Mouse (Mus musculus): ENCODE measurements around the gene Oosp2. TPM values are rescaled to one million over a fixed set of nuclear protein-coding genes. Genes with fewer than 3 reads are reported as not detected.
A peak's percentile ranks its signal among the peaks of the same experiment; 100 is the strongest.

Oosp2 gene
- total RNA-seq (2017), result not detected in 2 replicates

DNA sequence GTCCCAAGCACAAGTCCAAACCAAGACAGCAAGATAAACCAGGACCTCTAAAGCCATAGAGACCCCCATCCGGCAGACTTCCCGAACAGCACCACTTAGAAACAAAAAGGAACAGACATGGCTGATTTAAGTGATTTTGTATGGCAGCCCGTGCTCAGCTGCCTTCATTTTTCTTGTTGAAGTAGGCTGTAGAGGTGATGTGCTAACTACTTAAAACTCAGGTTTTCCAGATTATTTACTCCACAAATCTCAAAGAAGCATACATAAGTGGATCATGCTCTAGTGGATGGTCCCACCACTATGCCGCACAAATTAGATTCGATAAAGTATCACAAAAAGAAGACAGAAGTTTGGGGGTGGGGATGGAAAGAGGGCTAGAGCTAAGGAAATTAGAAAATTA lies at the start of gene Oosp2:
Gene Oosp2, minus strand, starts transcription at position 101 of the 400 bp plus-strand sequence.
- no peak for ATAC-seq (ENCODE audit: extremely low read depth, insufficient number of reproducible peaks, low FRiP score, poor library complexity, severe bottlenecking)

DNA sequence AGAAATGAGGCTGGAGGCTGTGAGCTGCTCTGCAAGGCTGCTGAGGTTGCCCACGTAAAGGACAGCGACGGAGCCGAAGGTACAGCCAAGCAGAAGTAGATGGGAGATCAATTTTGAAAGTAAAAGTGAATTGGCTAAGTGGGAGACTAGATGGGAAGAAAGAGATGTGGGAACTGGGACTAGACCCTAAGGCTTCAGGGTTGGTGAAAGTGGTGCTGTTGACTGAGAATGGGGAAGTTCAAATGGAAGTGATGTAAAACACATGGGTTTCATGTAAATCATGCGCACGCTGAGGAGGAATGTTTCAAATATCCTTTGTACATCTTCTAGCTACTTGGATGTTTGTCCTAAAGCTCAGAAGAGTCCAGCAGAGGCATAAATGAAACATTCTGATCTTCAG lies 38.0 kb upstream of the Oosp2 start:
- no peak for ATAC-seq (ENCODE audit: extremely low read depth, insufficient number of reproducible peaks, low FRiP score, poor library complexity, severe bottlenecking)

DNA sequence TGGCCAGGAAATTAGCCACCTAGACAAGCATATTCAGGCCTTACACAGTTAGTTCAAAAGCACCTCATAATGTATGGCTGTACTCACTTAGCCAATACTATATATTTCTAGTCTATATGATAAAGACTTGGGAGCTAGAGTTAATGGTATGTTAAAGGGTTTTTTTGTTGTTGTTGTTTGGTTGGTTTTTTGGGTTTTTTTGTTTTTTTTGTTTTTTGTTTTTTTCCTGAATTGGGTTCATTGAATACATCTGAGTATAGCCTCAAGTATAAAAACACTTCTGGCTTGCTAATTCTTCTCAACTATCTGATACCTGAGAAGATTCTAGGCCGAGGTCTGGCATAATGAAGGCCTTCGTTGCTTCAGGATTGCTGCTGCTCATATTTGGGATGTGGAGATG lies 36.4 kb upstream of the Oosp2 start, which contains the start of gene Oosp3:
Gene Oosp3, plus strand, starts transcription at position 301 of the 400 bp plus-strand sequence.
- ATAC-seq (ENCODE audit: extremely low read depth, insufficient number of reproducible peaks, low FRiP score, poor library complexity, severe bottlenecking), result no peak

DNA sequence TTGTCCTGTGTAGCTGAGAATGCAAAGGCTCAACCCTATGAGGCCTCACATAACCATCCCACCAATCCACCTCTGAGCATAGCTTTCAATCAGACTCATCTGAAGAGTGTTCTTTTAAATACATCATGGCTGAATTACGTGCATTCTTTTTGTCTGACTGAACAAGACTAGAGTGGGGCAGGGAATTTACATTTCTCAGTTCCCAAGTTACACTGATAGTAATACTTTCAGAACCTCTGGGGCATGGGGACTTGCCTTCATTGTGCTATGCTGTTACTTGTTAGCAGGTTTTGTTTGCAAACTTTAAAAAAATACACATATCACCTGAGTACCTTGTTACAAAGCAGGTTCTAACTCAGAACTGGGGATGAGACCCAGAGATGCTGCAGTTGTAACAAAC lies 31.1 kb upstream of the Oosp2 start:
- ATAC-seq (ENCODE audit: extremely low read depth, insufficient number of reproducible peaks, low FRiP score, poor library complexity, severe bottlenecking), result no peak

DNA sequence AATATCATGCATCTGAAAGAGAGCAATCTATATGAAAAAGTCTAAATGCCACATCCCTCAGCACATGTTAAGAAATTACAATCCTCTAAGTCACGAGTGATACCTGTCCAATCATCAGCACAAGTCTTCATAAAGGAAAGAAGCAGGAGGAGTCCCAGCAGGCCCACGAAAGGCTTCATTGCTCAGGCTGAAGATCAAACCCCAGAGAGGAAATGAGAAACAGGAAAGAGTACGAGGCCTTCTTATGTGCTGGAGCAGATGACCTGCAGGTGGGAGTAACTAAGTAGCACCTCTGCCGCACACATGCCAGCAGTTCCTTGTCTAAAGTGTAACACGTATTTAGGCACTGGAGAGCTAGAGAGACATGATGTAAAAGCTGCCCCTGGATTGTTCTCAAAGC lies 30.5 kb upstream of the Oosp2 start, which contains the start of gene Oosp1:
Gene Oosp1, minus strand, starts transcription at position 312 of the 400 bp plus-strand sequence.
- ATAC-seq (ENCODE audit: extremely low read depth, insufficient number of reproducible peaks, low FRiP score, poor library complexity, severe bottlenecking), result peak; percentile 48; the same call in 1 of the 2 replicates

DNA sequence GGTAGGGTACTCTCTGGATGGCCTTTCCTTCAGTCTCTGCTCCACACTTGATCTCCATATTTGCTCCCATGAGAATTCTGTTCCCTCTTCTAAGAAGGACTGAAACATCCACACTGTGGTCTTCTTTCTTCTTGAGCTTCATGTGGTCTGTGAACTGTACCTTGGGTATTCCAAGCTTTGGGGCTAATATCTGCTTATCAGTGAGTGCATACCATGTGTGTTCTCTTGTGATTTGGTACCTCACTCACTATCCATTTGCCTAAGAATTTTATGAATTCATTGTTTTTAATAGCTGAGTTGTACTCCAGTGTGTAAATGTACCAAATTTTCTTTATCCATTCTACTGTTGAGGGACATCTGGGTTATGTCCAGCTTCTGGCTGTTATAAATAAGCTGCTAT lies 1.2 kb upstream of the Oosp2 start:
- ATAC-seq (ENCODE audit: extremely low read depth, insufficient number of reproducible peaks, low FRiP score, poor library complexity, severe bottlenecking), result no peak

DNA sequence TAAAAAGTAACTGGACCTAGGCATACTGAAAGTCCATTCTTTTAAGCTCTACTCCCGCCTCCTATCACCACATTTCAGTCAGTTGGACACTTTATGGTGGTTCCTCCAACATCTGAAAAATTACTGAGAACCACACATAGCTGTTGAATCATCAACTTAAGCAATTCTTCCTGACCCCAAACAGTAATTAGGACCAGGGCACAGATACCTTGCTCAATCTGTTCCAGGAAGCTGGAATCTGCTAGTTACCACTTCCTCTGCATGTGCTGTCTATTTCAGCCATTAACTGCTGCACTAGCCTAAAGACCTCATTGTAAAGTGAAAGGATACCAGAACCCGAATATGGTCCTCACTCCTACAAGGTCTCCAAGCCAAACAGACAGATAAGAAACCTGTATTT lies 1.2 kb downstream of the Oosp2 start:
- ATAC-seq (ENCODE audit: extremely low read depth, insufficient number of reproducible peaks, low FRiP score, poor library complexity, severe bottlenecking), result no peak

DNA sequence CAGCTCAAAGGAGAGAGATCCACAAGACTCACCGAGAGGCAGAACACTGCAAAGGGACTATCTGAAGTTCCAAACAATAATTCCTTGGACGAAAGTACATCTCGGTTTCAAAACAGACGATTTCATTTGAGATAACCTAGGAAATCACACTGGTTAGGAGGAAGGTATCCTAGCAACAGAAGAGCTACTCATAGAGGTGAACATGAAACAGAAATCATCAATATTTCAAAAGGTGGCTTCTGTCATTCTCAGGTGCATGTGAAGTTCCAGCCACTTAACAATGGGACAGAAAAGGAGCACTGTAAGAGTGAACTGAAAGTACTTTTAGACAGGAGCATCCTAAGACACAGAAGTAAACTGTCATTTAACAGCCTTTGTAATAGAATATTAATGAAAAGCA lies 10.8 kb downstream of the Oosp2 start:
- ATAC-seq (ENCODE audit: extremely low read depth, insufficient number of reproducible peaks, low FRiP score, poor library complexity, severe bottlenecking), result no peak

DNA sequence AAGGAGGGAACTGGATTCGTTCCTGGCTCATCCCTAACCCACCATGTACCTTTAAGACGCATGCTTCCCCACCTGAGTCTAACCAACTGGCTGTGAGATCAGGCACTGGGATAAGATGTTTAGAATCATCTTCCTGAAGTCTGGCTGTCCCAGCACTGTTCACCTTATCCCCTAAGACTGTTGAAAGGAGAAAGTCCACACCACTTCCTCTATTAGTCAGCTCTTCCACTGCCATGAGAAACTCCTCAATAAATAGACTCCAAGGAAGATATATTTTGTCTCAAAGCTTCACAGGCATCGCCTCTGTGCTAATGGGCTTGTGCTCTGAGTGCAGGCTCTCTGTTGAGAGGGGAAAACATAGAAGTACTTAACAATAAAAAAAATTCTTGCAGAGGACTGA lies 14.2 kb downstream of the Oosp2 start:
- no peak for ATAC-seq (ENCODE audit: extremely low read depth, insufficient number of reproducible peaks, low FRiP score, poor library complexity, severe bottlenecking)

DNA sequence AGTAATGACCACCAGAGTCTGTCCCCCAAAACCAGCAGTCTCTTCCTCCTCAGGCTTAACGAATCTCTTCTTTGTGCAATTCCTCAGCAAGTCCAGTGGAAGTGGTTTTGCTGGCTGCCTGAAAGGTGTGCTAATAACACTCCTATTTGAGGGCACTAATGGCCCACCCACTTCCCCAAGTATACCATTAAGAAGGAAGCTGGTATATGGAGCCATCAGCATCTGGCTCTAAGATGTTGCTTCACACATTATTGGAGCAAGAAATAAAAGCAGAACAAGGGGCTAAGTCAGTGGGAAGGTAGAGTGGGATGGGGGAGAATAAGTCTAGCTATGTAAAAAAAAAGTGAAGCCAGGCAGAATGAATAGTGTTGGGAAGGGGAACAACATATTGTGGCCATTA lies 19.6 kb downstream of the Oosp2 start, which contains the start of gene Ms4a3:
Gene Ms4a3, minus strand, starts transcription at position 120 of the 400 bp plus-strand sequence.
- no peak for ATAC-seq (ENCODE audit: extremely low read depth, insufficient number of reproducible peaks, low FRiP score, poor library complexity, severe bottlenecking)

DNA sequence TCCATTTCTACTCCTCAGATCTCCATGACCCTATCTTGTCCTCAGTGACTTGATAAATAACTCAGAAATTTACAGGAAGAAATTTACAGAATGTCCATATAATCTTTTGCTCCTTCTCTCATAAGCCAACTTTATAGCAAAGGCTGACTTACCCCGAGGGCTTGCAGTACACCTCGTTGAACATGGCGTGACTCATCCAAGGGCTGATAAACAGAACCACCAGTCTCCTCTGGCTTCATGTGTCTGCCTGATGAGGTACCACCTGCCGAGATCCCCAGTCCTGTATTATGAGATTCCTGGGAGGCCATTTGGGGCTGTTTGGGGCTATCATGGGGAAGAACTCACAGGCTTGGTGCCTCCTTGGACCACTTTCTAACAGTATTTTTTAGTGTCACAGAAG lies 21.3 kb downstream of the Oosp2 start:
- no peak for ATAC-seq (ENCODE audit: extremely low read depth, insufficient number of reproducible peaks, low FRiP score, poor library complexity, severe bottlenecking)

DNA sequence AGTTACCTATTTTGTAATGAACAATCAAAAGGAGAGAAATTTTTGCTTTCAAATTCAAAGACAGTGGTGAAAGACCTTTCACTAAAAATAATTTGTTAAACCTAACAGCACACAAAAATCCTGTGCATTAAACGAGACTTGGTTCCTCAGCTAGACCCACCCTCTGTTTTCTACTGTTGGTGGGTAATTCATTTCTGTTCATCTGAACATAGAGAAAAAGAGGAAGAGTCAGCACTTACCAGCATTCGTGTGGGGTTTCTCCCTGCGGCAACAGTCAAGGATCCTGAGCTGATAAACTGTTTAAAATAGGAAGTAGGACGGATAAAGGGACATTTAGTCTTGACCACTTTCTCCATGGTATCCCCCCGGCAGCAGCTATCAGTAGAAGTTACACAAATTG lies 24.8 kb downstream of the Oosp2 start:
- no peak for ATAC-seq (ENCODE audit: extremely low read depth, insufficient number of reproducible peaks, low FRiP score, poor library complexity, severe bottlenecking)

DNA sequence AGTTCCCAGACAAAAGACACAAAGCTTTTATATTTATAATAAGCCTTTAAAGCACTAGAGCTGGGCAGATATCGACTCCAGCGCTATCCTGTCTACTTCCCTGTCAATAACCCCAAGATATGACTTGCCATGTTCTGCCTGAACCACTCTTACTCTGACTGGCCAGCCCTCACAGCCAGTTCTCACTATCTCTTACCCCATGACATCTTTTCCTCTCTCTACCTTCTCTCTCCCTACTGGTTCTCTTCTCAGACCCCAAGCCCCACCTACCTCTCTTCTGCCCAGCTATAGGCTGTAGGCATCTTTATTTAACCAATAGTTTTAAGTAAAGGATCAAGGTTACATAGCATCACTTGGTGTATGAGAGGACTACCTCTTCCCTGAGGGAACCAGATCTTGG lies 26.0 kb downstream of the Oosp2 start:
- no peak for ATAC-seq (ENCODE audit: extremely low read depth, insufficient number of reproducible peaks, low FRiP score, poor library complexity, severe bottlenecking)

DNA sequence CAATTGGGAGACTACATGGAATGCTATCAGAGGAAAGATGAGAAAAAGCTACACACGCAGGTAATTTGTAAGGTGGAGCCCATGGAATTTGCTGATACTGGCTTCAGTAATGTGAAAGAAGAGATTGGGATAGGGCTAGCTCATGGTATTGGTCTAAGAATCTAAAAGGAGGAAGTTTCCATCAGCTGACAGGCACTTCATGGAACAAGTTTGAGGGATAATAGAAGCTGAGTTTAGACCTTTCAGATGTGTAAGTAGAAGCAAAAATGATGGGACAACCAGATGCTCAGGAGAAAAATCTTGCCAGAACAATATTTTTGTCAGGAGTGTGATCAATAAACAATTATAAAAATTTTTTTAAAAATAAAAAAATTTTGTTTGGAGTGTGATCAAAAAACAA lies 26.6 kb downstream of the Oosp2 start:
- ATAC-seq (ENCODE audit: extremely low read depth, insufficient number of reproducible peaks, low FRiP score, poor library complexity, severe bottlenecking), result no peak

DNA sequence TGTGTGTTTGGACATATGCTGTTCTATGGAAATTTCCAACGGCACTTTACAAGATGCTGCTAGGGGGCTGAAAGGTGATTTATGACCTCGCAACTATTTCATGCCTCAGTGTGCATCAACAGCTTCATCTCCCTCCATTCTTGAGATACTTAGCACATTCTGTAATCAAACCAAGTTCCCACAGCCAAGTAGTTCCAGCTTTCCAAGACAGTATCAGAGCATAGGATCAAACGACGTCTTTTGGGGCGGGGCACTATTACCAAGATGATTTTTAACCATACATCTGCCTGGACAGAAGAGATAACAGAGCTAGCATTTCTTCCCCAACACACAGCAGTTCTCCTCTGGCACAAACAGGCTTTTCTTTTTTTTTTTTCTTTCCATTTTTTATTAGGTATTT lies 35.1 kb downstream of the Oosp2 start:
- no peak for ATAC-seq (ENCODE audit: extremely low read depth, insufficient number of reproducible peaks, low FRiP score, poor library complexity, severe bottlenecking)

DNA sequence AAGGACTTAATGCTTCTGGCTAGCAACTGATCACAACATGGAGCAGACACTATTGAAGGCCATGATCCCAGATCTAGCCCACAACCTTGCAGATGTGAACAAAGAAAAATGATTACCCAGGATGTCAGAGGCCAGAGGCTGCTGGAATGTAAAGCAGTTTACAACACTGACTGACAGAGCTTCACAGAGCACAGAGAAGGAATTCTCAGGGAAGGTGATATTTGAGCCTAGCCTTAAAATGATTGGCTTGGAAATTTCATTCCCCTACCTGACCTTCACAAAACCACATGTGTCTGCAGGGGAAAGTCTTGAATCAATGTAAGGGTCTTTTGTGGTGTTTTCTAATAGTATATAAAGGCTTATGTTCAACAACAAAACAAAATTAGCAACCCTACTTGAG lies 35.6 kb downstream of the Oosp2 start:
- ATAC-seq (ENCODE audit: extremely low read depth, insufficient number of reproducible peaks, low FRiP score, poor library complexity, severe bottlenecking), result no peak

DNA sequence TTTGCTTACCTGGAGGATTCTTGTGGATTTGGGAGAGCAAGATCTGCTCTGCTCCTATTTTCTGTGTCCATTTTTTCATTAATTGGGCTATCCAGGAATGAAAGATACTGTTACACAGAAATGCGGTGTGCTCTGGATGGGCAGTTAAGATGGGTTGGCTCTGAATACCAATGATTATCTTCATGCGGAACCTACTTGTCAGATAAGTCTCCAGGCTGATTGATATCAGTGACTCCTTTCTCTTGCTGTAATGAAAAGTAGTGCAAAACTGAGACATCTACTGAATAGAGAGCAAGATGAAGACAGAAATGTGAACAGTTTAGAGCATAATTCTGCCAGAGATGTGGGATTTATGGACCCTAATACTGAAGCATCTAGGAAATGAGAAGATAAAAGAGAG lies 36.8 kb downstream of the Oosp2 start, which contains the start of gene Ms4a2:
Gene Ms4a2, minus strand, starts transcription at position 169 of the 400 bp plus-strand sequence.
- ATAC-seq (ENCODE audit: extremely low read depth, insufficient number of reproducible peaks, low FRiP score, poor library complexity, severe bottlenecking), result no peak

DNA sequence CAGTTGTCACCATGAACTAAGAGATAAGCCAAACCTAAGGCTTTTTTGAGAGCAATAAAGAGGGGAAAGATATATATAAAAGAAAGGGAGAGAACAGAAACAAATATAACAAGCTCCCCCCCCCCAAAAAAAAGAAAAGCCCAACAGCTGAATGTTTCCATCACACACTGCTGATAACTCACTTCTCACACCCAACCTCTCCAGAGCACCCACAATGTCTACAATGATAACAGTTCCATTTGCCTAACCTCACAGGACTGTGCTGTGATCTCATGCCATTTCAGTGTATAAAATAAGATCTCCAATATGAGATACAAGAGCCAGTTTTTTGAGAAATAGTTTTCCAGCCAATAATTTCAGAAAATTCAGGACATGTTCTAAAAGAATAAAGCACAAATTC lies 42.4 kb downstream of the Oosp2 start:
- ATAC-seq (ENCODE audit: extremely low read depth, insufficient number of reproducible peaks, low FRiP score, poor library complexity, severe bottlenecking), result no peak

DNA sequence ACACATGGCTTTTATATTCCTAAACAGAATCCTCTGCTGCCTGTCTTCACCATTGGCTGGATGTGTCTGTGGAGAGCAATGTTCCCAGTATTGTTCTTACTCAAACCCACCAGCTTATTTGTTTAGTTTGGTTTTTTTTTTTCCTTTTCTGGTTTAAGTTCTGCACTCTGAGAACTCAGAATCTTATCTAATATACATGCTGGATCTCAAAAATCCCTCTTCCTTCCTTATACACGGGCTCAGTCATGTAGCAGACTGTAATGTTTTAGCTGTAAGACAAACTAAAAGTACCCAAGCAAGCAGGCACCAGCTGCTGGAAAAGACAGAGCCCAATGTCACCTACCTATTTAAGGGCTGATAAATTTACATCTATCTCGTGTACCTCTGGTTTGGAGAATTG lies 45.6 kb downstream of the Oosp2 start:
- ATAC-seq (ENCODE audit: extremely low read depth, insufficient number of reproducible peaks, low FRiP score, poor library complexity, severe bottlenecking), result no peak

DNA sequence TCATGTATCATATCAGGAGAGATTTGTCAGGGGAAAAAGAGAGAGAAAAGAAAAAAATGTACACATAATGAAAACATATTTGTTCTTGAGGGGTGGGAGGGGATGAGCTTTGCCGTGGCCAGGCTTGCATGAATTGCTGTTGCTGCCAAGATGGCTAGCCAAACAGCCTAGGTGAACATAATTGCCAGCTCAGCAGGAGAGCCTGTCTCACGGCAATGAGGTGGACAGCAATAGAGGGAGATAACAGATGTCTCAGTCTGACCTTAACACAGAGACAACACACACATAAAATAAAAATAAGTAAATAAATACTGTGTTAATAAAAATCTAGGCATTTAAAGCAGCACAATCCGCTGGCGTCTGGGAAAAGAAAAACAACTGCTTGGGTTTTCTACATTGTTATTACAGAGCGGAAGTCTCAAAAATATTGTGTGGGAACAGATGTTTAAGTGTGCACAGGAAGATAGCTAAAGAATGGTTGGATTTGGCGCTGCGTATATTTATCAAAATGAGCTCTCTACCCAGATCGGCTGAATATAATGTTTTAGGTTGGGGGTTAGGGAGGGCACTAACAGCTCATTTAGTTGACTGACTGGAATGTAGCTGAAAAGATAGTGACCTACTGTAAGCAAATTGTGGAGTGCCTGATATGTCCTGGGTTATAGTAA lies 46.4 kb downstream of the Oosp2 start:
- no peak for ATAC-seq (ENCODE audit: extremely low read depth, insufficient number of reproducible peaks, low FRiP score, poor library complexity, severe bottlenecking)

DNA sequence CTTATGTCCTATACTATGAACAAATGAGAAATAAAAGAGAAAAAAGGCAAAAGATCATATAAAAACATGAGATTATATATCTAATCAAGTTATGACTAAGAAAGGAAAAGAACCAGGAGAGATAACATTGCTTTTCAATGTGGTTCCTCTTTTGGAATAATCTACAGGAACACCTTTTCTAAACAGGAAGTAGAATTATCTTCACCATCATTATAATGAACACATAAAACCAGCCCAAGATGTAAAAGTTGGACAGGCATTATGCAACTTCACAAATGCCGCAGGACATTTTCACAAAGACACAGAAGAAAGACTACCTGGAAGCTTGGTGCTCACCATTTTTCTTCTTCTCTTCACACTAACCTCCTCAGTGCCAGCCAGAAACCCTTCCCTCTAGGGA lies 47.3 kb downstream of the Oosp2 start:
- ATAC-seq (ENCODE audit: extremely low read depth, insufficient number of reproducible peaks, low FRiP score, poor library complexity, severe bottlenecking), result no peak

Measured in neutrophil, adult 5-6 weeks (primary cell).